Mouse (Mus musculus) hematopoietic stem cell, adult 5-6 weeks (primary cell): ENCODE data around the gene Kcnt2. TPM values are rescaled to one million over a fixed set of nuclear protein-coding genes. Genes with fewer than 3 reads are reported as not detected.

Source experiments
- ATAC-seq, 2 experiments: fragments of 125-278 bp in 1 of 2; replicated peaks in 1 of 2; 2 replicates each; pipeline ENCODE4 v1.8.0; 2016 to 2017; ENCODE audit warnings: inconsistent platforms in 2 of 2, mild to moderate bottlenecking in 2 of 2, moderate number of reproducible peaks in 2 of 2, low read depth in 1 of 2, moderate TSS enrichment in 1 of 2; ENCODE audit not compliant: low FRiP score in 2 of 2, poor library complexity in 2 of 2, severe bottlenecking in 2 of 2, insufficient read depth in 1 of 2, low TSS enrichment in 1 of 2
- total RNA-seq: library from RNA; stranded (forward); fragments of 172-1452, 232-1000 nt; gene quantifications from 2 replicates; pipeline ENCODE4 v1.2.3, GENCODE M21; 2017

The Kcnt2 gene
- total RNA-seq, 1 experiment from 2014 or later = not detected

- no peak for ATAC-seq
These were observed 205.5 kb downstream of the Kcnt2 start for GRCm38 (mm10) chr1:140451461-140451860.

- ATAC-seq = no peak
These were observed 206.0 kb downstream of the Kcnt2 start for GRCm38 (mm10) chr1:140451924-140452323.

GRCm38 (mm10) chr1:140455903-140456302 lies 209.9 kb downstream of the Kcnt2 start:
- ATAC-seq = no peak

GRCm38 (mm10) chr1:140456873-140457272 lies 210.9 kb downstream of the Kcnt2 start:
- ATAC-seq = no peak

- no peak for ATAC-seq
These were observed 222.4 kb downstream of the Kcnt2 start for GRCm38 (mm10) chr1:140468315-140468714.

GRCm38 (mm10) chr1:140469586-140469985 lies 223.6 kb downstream of the Kcnt2 start:
- no peak for ATAC-seq

GRCm38 (mm10) chr1:140476921-140477320 lies 231.0 kb downstream of the Kcnt2 start:
- no peak for ATAC-seq

- no peak for ATAC-seq
These were observed 238.1 kb downstream of the Kcnt2 start for GRCm38 (mm10) chr1:140484016-140484415.

GRCm38 (mm10) chr1:140489816-140490215 lies 243.9 kb downstream of the Kcnt2 start:
- ATAC-seq = no peak

- no peak for ATAC-seq
These were observed 245.4 kb downstream of the Kcnt2 start for GRCm38 (mm10) chr1:140491406-140491805.

GRCm38 (mm10) chr1:140492237-140492636 lies 246.3 kb downstream of the Kcnt2 start:
- ATAC-seq = no peak

- ATAC-seq = no peak
These were observed 267.5 kb downstream of the Kcnt2 start for GRCm38 (mm10) chr1:140513451-140513850.

GRCm38 (mm10) chr1:140531285-140531908 lies 285.4 kb downstream of the Kcnt2 start:
- ATAC-seq = no peak

GRCm38 (mm10) chr1:140534849-140535248 lies 288.9 kb downstream of the Kcnt2 start:
- ATAC-seq = no peak

- ATAC-seq = no peak
These were observed 296.1 kb downstream of the Kcnt2 start for GRCm38 (mm10) chr1:140542066-140542465.

- no peak for ATAC-seq
These were observed 302.8 kb downstream of the Kcnt2 start for GRCm38 (mm10) chr1:140548711-140549110.

GRCm38 (mm10) chr1:140560801-140561200 lies 314.8 kb downstream of the Kcnt2 start:
- ATAC-seq = no peak

GRCm38 (mm10) chr1:140572141-140572540 lies 326.2 kb downstream of the Kcnt2 start:
- ATAC-seq = no peak

- ATAC-seq = no peak
These were observed 332.6 kb downstream of the Kcnt2 start for GRCm38 (mm10) chr1:140578607-140579006.
